Mouse (Mus musculus): ENCODE measurements at regions not wholly inside any gene's neighbourhood (a gene's known extent, or its start where the extent isn't known, plus 50 kb on each side); places are given as distances from the start of the nearest gene placed in this dataset.
A peak's percentile ranks its signal among the peaks of the same experiment; 100 is the strongest.

DNA sequence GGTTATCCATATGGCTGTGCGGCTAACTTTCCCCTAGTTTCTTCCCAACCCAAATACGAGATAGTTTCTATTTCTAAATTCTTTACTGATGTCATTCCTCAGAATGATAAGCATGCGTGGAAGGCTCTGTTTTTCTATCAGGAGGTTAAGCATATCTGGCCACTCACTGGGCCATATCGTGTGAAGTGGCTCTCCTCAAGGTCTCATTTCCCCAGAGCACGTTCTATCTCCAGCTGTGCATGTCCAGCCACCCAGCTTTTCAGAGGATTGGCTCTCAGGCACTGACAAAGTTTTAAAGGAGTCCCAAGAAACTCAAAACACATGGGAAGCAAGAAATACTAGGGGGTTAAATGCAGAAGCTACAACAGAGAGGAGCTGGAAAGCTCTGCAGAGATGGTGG, 205.8 kb downstream of the Gm10260 start:
- no peak for DNase-seq

DNA sequence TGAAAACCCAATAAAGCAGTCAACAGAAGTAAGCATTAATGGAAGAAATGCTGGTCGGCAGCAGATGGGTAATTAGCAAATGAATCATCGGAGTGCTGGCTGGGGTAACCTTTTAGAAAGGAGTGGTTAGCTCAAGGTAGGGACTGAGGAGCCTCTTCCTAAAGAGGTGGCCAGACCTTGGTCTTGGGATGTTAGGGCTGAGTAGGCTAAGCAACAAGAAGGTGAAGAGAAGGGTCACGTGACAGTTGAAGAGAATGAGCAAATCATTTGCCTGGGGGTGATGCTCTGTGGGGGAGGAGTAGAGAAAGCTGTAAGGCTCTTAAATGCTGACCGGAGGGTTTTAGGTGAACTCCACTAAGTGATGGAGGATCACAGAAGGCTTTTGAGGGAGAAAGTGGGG, 208.2 kb downstream of the Gm10260 start:
- no peak for DNase-seq

DNA sequence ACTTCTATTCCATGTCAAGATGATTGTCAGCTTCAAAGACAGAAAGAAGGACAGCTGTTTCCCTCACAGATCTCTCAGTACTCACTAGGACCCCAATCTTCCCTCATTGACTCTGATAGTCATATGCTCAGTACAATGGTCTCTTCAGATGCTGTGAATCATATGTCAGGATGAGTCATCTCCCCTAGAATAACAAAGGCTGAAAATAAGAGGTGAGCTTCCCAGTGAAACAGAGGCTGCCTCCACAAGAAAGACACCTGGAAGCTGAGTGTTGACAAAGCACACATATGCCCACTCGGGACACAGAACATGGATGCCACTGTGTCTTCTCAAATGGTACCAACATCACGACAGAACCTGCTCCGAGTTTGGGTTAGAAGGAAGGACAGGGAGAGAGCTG, 209.6 kb downstream of the Gm10260 start:
- DNase-seq: no peak

DNA sequence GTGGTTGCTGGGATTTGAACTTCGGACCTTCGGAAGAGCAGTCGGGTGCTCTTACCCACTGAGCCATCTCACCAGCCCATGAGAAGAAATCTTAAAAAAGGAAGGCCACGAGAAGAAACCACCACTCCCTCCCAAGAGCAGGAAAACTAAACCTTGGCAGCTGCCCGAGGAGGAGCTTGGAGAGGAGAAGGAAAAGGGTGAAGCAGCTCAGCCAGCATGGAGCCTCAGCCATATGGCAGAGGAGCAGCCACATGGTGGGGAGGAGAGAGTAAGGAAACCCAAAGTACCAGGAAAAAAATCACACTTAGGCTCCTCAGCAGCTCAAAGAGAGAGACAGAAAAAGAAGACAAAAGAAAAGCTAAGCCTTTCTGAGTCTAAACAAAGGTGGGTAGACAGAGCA, 210.3 kb downstream of the Gm10260 start:
- no peak for DNase-seq

DNA sequence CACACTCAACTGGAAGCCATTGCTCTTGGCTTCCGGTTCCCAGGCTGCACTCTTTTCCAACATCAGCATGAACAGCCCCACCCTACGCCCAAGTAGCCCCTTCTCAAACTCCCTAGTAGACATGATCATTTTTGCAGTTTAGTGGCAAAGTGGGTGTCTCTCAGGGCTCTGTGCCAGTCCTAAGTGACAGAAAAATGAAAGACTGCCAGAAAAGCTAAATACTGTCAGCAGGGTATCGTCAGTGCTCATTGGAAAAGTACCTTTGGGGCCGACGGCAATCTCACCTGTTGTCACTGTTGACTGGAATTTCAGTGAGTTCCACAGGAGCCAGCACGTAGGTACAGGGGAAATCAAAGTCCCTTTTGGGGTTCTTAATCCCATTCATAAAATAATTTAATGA, 211.0 kb downstream of the Gm10260 start:
- no peak for DNase-seq

DNA sequence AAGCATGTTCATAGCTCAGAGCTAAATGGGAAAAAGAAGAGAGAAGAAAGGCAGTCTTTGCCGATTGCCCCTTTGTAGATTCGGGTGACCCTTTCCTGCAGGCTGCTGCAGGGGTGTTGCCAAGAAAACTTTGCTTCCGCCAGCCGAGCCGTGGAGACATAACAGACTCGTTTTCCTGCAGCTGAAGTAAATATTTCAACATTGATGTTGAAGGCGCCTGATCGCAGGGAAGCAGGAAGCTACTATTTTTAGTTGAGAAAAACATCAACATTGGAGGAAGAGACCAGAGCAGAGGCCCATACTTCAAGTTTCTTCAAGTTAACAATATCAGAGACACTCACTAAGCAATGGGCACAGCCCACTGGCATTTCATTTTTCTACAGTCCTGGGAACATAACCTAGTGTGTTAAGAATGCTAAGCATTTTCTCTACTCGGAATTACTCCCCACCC, 211.9 kb downstream of the Gm10260 start:
- DNase-seq: peak; percentile 70

DNA sequence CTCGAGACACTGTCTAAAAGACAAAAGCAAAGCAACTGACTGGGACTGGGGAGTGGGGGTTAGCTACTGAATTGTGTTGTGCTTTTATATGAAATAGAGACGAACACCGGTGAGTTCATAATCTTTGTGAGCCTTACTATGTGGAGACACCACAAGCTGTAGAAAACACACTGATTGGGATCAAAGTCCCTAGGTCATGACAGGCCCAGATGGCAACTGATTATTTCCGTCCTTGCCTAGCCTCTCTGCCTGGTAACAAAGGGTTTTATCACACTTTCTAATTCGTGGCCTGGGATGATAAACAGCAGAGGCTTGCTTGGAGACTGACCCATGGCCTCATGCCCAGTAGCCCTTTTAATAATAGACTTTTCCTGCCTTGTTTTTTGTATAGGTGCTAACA, 213.5 kb downstream of the Gm10260 start:
- DNase-seq: no peak

DNA sequence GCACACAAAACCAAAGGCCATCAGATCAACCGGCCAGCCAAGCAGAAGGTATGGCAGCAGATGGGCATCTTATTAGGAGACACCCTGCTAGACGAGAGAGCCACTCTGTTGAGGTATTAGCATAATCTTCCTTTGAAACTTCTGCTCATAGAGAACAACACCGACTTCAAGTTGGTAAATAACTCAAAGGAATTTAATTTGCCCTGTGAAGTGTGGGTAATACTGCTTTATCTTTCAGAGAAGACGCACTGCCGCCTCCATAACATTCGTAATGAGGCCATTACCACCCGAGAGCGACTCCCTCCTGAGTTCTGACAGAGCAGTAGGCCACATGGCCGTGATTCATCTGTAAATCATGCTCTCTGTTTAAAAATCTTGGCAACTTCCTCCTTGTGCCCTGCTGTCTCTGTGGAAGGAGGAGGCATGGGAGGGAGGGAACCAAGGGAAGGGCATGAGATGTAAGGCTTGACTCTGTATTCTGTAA, 214.4 kb downstream of the Gm10260 start:
- no peak for DNase-seq

DNA sequence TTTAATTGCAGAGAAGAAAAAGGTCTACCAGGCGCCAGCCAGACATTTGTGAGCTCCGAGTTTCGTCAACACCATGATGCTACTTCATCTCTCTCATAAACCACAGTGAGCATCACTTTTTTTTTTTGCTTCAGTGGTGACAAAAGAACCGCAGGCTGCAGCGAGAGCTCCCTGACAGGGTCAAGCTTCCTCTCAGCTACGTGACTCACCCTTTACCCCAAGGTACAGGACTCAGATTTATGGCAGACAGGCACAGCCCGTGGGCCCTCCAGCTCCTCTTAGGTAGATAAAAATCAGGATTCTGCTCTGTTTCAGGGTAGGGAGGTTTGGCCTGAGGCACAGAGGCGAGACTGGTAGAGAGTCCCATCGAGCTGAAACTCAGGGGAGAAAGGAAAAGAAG, 220.7 kb downstream of the Gm10260 start:
- DNase-seq: no peak

DNA sequence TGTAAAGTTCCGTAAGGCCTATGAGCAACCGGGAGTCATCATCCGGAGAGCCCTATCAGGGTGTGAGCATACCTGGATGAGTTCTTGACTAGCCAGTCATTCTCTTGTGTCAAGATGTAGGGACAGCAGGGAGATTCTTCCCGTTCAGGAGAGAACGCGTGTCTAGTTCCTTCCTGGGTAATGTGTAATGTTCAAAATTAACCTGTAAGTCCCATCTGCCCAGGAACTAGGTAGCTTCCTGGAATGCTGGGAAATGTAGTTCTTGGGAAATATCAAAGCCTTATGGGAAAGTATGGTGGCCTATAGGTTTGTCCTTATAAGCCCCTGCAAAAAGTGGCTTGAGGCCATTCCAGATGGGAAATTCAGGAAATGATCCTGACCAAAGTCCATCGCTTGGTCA, 222.0 kb downstream of the Gm10260 start:
- peak; percentile 45 for DNase-seq

DNA sequence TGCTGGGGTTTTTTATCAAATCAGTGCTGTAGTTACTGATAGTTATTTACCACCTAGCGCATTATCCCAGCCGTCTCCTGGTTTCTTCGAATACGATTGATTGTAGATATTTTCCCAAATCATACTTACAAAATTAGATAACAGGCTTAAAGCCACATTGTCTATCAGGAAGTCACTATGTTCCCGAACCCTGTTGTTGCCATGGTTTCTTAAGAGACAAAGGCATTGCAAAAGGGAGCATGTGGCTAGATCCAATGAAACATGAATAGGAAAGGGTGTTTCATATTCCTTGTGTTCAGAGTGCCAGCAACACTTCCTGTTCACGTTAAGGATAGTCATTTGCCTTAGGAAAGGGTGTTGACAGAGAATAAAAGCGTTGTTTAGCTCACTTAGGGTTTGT, 222.7 kb downstream of the Gm10260 start:
- DNase-seq: no peak

DNA sequence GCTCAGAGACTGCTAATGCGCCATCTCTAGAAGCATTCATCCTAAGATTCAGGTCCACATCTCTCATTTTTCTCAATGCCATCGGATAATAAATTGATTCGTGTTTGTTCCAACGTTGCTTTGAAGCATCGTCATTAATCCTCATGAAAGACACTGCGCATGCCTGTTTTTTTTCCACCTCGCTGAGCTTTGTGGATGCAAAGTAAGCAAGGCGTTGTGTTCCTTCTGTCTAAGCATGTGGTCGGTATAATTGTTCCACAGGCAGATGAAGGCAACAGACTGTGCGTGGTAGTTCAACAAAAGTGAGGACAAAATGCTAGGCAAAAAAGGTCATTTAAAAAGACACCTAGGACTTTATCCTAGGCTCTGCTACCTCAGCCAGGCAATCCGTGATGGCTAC, 223.2 kb downstream of the Gm10260 start:
- no peak for DNase-seq

DNA sequence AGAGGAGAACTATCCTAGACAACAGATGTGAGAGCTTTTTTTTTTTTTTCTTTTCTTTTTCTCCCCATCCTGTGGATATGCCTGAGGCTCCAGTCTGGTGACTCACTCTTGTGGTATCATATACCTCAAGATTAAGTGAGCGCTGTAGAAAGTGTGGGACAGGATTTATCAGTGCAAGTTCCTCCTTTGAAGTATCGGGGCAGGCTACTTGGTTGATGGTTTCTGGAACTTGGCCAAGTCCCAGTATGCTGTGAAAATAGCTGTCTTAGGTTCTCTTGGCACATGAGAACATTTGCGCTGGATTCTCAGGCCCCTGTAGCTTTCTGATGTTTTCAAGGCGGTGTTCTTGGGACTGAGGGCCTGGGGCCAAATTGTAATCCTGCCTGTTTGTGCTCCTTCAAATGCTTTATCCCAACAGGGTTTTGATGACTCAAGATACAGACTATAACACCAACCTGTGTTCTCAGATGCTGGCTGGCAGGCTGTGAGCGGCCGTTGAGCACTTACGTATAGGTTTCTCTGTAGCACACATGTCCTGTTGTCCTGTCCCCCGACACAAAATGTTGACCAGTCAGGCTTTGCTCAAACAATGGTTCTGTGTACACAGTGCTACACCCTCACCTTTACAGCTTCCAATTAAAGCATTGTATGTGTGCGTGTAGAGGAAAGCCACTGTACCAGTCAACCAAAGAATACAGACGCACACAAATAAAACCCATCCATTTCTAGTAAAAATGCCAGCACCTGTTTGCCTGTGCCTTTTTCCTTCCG, 226.4 kb downstream of the Gm10260 start:
- no peak for DNase-seq

DNA sequence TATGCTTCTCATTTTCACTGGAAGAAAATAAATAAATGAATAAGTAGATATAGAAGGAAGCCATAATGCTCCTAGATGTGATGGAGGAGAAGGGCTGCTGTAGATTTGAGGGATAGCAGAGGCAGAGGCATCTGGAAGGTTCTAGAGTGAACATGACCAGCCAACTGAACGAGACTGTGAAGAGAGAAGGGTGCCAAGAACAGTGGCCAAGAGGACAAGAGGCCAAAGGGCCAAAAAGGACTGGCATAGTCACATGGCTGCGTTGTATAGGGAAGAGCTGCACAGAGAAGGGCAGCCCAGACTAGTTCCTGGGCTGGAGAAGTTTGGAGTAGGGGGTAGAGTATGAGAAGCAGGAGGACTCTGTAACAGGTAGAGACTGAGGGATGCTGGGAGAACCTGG, 229.3 kb downstream of the Gm10260 start:
- DNase-seq: peak; percentile 42

DNA sequence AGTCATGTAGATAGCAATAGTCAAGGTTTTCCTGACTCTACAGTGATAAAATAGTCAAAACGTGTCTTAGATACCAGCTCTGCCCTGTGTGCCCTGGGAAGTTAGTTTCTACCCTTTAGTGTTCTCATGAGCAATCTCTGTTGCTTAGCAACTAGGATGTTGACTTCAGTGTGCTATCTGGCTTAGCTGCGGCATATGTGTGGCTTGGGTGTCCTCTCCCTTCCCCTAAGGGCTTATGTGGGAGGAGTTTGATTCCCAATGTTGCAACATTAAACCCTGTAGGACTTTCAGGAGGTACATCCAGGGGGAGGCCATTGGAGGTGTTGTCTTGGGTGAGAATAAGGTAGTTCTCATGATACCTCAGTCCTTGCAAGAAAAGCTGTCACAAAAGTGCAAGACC, 229.9 kb downstream of the Gm10260 start:
- DNase-seq: no peak

DNA sequence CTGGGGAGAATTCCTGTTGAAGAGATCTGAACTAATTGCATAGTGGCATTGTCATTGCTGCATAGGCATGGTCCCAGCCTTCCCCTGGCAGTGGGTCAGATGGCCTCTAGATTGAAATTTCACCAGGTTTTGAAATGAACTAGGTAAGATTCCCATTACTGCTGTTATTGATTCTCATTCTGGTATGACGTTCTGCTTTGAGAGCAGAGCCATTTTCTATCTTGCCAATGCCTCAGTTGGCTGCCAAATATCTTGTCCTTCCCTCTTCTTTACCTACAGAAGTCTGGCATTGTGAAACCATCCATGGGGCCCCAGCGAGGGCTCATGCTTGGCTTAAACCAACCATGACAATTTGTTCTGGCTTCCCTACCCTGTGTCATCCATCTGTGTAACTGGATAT, 232.5 kb downstream of the Gm10260 start:
- DNase-seq: no peak

DNA sequence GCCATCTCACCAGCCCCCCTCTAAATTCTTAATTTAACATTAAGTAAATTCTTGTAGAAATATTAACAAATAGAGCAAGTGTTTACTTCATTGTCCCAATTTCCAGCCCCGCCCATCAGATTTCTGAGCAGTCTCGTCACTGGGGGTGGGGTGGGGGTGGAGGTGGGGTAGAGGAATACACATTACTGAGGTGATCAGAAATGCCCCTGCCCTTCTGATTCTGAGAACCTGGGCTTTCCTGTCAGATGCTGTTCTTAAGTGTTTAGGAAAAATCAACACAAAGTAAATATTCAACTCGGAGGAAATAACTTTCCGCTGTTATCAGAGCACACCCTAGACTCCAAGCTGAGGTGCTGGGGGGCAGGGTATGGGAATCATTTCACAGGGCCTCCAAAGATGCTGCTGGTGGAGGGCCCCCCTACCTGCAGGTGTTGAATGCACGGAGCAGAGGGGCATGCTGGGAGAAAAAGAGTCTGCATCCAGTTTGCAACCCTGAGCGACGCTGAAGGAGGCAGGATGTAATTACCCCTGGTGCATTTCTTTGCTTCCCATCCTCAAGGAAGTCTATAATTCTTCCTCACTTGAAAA, 235.5 kb downstream of the Gm10260 start:
- DNase-seq: no peak

DNA sequence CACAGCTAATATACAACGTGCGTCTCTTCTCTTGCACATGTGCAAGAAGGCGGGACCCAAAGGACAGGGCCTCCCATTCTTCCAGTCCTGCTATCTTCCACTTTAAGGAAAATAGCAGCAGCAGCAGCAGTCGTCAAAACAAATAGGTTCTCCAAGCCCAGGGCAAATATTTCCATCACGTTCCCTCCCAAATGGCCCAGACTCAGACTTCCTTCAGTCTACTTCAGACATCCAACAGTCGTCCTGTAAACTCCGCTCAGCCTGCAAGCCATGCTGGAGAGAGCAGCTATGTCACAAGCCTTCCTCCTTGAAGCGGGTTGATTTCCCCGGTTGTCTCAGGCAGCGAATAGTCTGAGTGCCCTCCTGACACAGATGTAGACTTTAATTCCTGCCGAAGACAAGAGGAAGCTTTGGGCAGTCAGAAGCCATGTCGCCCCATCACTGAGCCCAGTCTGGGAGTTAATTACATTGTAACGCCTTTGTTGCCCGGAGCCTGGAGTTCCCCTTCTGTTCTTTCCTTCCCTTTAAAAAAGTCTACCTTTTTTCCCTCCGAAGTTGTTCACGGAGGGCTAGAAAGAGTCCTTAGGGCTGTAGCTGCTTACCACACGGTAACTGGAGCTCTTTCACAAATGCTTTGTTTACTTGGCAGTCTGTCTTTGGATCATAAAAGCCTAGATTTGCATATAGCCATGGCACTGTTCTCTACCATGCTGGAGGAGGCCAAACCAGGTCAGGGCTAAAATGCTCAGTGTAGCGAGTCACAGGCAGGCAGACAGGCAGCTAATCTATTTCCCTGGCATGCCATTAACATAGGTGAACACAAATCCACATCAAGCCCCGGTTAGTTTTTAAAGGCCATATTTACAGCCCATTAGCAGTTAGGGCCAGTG, 236.7 kb downstream of the Gm10260 start:
- peak; percentile 56 for DNase-seq

DNA sequence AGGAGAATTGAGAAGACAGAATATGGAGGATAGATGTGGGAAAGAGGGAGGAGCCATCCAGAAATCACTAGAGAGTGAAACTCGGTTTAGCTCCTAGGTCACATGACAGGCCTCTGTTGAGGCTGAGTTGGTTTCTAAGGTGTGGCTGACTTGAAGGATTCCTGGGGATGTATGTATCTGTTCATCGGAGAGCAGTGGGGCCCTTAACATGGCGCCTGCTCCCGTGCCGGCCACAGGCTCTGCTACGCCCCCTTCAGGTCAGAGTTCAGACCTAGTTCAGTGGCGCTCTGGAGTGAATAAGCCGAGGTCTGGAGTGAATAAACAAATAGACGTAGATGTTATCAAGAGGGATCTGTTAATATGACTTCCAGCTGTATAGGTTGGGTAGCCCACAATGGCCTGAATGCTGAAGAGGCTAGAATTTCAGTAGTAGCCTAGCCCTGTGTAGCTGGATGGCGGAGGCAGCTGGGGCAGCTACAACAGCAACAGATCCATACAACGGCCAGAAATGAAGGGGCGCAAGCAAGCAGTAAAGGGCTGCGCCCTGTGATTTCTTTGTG, 239.4 kb downstream of the Gm10260 start:
- no peak for DNase-seq

DNA sequence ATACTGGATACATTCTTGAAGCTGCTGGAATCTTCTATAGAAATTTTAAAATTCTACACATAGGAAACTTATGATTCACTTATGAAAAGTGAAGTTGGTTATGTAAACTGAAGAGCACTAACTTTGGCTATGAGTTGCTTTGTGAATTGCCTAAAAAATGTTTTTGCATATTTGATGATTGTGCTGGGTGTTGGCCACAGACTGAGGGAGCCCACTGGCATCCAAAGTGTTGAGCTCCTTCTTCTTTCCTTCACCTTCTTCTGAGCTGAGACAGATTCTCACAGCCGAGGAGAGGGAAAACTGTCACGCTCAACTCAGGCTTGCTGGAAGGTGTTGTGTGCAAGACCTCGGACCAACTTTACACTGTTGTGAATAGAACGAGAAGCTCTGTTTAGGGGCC, 243.7 kb downstream of the Gm10260 start:
- DNase-seq: no peak

DNA sequence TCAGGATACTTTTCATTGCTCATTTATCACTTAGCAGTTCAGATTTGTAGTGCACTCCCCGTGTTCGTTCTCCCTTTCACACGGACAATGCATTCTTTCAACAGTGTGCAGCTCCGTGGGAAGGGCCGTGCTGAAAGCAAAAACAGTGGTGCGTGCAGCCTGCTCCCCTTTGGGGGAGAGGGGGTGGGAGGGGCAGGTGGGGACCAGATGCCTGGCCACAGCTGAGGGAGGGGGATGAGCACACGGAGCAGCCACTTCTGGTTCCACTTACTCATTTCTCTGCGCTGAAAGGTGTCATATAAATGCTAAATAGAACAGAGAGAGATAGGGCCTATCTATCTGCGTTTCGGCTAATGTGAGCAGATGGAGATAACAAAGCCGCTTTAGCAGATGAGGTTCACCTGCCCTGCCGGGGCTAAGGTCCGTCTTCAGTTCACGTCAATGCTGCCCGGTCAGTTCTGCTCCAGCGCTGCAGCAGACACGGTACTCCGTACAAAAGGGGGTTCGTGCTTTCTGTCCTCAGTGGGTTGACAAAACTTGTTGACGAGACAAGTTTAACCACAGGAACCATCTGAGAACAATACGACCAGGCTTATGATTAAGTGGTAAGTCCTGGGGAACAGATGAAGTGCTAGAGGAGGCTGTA, 245.9 kb downstream of the Gm10260 start:
- no peak for DNase-seq

DNA sequence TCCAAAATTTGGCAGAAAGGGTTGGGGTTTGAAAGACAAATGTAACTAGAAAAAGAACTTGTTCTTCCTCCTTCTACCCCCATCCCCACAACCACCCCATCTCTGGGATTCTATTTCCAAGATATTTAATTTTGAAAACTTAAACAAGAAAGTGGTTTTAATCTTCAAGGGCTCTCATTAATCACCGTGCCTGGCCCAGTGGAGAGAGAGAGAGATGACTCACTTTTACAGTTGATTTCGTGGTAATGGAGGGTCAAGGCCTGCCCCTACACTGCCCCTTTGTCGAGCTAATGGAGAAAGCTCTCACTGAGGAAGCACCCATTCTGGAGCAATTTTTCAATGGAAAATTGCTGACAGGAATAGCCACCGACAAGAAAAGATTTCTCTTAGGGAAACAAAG, 247.9 kb downstream of the Gm10260 start:
- DNase-seq: no peak

Data from kidney, adult 9 months (tissue).